Mouse (Mus musculus) MEL (cell line): ENCODE results near the gene Fyco1. TPM values are rescaled to one million over a fixed set of nuclear protein-coding genes. Genes with fewer than 3 reads are reported as not detected.

Source experiments
- DNase-seq: peaks from one replicate; pipeline ENCODE4 v3.0.0; 2011; ENCODE audit warnings: low read depth, low spot score
- H3K27ac ChIP-seq: 2 replicates; pipeline ENCODE4 v1.5.1; 2012; ENCODE audit warnings: low read depth, mild to moderate bottlenecking, control low read depth, low read length, moderate library complexity; ENCODE audit not compliant: control insufficient read depth
- H3K27me3 ChIP-seq, 2 experiments: fragments of 150-350 bp in 1 of 2; sonication (generic) in 1 of 2; 2 replicates each; pipeline ENCODE4 v1.6.1; 2012; ENCODE audit warnings: low read length in 2 of 2, mild to moderate bottlenecking in 2 of 2, improper control_type of control experiment in 1 of 2, moderate library complexity in 1 of 2; ENCODE audit not compliant: insufficient read depth in 2 of 2, control insufficient read depth in 1 of 2
- H3K36me3 ChIP-seq, 2 experiments: 2 replicates each; pipeline ENCODE4 v1.6.1; 2012 to 2014; ENCODE audit warnings: low read length in 2 of 2, improper control_type of control experiment in 1 of 2, inconsistent platforms in 1 of 2, mild to moderate bottlenecking in 1 of 2; ENCODE audit not compliant: insufficient read depth in 2 of 2, control insufficient read depth in 1 of 2
- H3K4me1 ChIP-seq, 2 experiments: fragments of 150-350 bp in 1 of 2; sonication (generic) in 1 of 2; 2 replicates each; pipeline ENCODE4 v1.6.1; 2012; ENCODE audit warnings: low read length in 2 of 2, improper control_type of control experiment in 1 of 2, mild to moderate bottlenecking in 1 of 2; ENCODE audit not compliant: insufficient read depth in 2 of 2, control insufficient read depth in 1 of 2
- H3K4me3 ChIP-seq, 2 experiments: fragments of 150-350 bp in 1 of 2; sonication (generic) in 1 of 2; 2 replicates each; pipeline ENCODE4 v1.5.1; 2012; ENCODE audit warnings: low read depth in 2 of 2, low read length in 2 of 2, mild to moderate bottlenecking in 2 of 2, moderate library complexity in 2 of 2, control low read depth in 1 of 2, improper control_type of control experiment in 1 of 2; ENCODE audit not compliant: control insufficient read depth in 1 of 2, insufficient read depth in 1 of 2
- H3K79me2 ChIP-seq: 2 replicates; pipeline ENCODE4 v1.6.1; 2012; ENCODE audit warnings: mild to moderate bottlenecking, low read length, moderate library complexity; ENCODE audit not compliant: control insufficient read depth, poor library complexity, insufficient read depth
- H3K9ac ChIP-seq: 2 replicates; pipeline ENCODE4 v1.6.1; 2012; ENCODE audit warnings: low read depth, mild to moderate bottlenecking, control low read depth, low read length, moderate library complexity; ENCODE audit not compliant: control insufficient read depth, poor library complexity, severe bottlenecking
- H3K9me3 ChIP-seq: fragments of 150-350 bp; sonication (generic); replicated peaks from 2 replicates; pipeline ENCODE4 v1.6.1; 2012; ENCODE audit warnings: mild to moderate bottlenecking, low read length, improper control_type of control experiment, moderate library complexity; ENCODE audit not compliant: insufficient read depth
- BHLHE40 ChIP-seq: IDR thresholded peaks from 2 replicates; pipeline ENCODE4 v1.6.1; 2012; ENCODE audit warnings: low read depth, mild to moderate bottlenecking, inconsistent platforms, low read length, improper control_type of control experiment, borderline replicate concordance
- CHD1 ChIP-seq: IDR thresholded peaks from 2 replicates; pipeline ENCODE4 v1.6.1; 2012; ENCODE audit warnings: low read depth, mild to moderate bottlenecking, inconsistent platforms, low read length, improper control_type of control experiment
- CHD2 ChIP-seq: IDR thresholded peaks from 2 replicates; pipeline ENCODE4 v1.6.1; 2011; ENCODE audit warnings: low read length, improper control_type of control experiment
- CTCF ChIP-seq, 3 experiments: IDR thresholded peaks in 2 of 3; conservative IDR thresholded peaks in 1 of 3; 2 replicates each; pipeline ENCODE4 v1.5.1; 2011 to 2012; ENCODE audit warnings: low read length in 3 of 3, low read depth in 2 of 3, mild to moderate bottlenecking in 2 of 3, improper control_type of control experiment in 1 of 3, inconsistent platforms in 1 of 3, mixed read lengths in 1 of 3, moderate library complexity in 1 of 3; ENCODE audit not compliant: control insufficient read depth in 1 of 3, insufficient read depth in 1 of 3, poor library complexity in 1 of 3, severe bottlenecking in 1 of 3
- E2F4 ChIP-seq: IDR thresholded peaks from 2 replicates; pipeline ENCODE4 v1.6.1; 2011; ENCODE audit warnings: low read depth, low read length, improper control_type of control experiment, borderline replicate concordance
- ELF1 ChIP-seq: IDR thresholded peaks from 2 replicates; pipeline ENCODE4 v1.6.1; 2014; ENCODE audit warnings: low read depth, mild to moderate bottlenecking, inconsistent platforms, low read length, improper control_type of control experiment, moderate library complexity
- EP300 ChIP-seq, 2 experiments: IDR thresholded peaks; 2 replicates each; pipeline ENCODE4 v1.6.1; 2011; ENCODE audit warnings: improper control_type of control experiment in 2 of 2, low read length in 2 of 2, low read depth in 1 of 2, mild to moderate bottlenecking in 1 of 2
- ETS1 ChIP-seq: IDR thresholded peaks from 2 replicates; pipeline ENCODE4 v1.6.1; 2012; ENCODE audit warnings: low read depth, mild to moderate bottlenecking, inconsistent platforms, low read length, improper control_type of control experiment, moderate library complexity
- GABPA ChIP-seq: IDR thresholded peaks from 2 replicates; pipeline ENCODE4 v1.6.1; 2012; ENCODE audit warnings: low read depth, mild to moderate bottlenecking, inconsistent platforms, low read length, improper control_type of control experiment, moderate library complexity
- GATA1 ChIP-seq: IDR thresholded peaks from 2 replicates; pipeline ENCODE4 v1.6.1; 2011; ENCODE audit warnings: low read depth, low read length, improper control_type of control experiment
- HCFC1 ChIP-seq: IDR thresholded peaks from 2 replicates; pipeline ENCODE4 v1.6.1; 2012; ENCODE audit warnings: low read depth, mild to moderate bottlenecking, inconsistent platforms, low read length, improper control_type of control experiment, moderate library complexity
- JUND ChIP-seq: IDR thresholded peaks from 2 replicates; pipeline ENCODE4 v1.6.1; 2011; ENCODE audit warnings: low read depth, mild to moderate bottlenecking, improper control_type of control experiment, low read length
- KAT2A ChIP-seq: conservative IDR thresholded peaks from 2 replicates; pipeline ENCODE4 v1.6.1; 2012; ENCODE audit warnings: low read depth, low read length, improper control_type of control experiment, inconsistent platforms
- MAFK ChIP-seq: IDR thresholded peaks from 2 replicates; pipeline ENCODE4 v1.6.1; 2011; ENCODE audit warnings: low read depth, mild to moderate bottlenecking, low read length, improper control_type of control experiment, borderline replicate concordance
- MAX ChIP-seq: IDR thresholded peaks from 2 replicates; pipeline ENCODE4 v1.6.1; 2011; ENCODE audit warnings: low read length, improper control_type of control experiment
- MAZ ChIP-seq: IDR thresholded peaks from 2 replicates; pipeline ENCODE4 v1.6.1; 2012; ENCODE audit warnings: low read depth, mild to moderate bottlenecking, inconsistent platforms, low read length, improper control_type of control experiment
- MXI1 ChIP-seq: IDR thresholded peaks from 2 replicates; pipeline ENCODE4 v1.6.1; 2011; ENCODE audit warnings: mild to moderate bottlenecking, low read depth, low read length, improper control_type of control experiment
- MYB ChIP-seq: IDR thresholded peaks from 2 replicates; pipeline ENCODE4 v1.6.1; 2011; ENCODE audit warnings: mild to moderate bottlenecking, low read depth, low read length, improper control_type of control experiment
- MYC ChIP-seq: IDR thresholded peaks from 2 replicates; pipeline ENCODE4 v1.6.1; 2011; ENCODE audit warnings: low read depth, mild to moderate bottlenecking, low read length, improper control_type of control experiment, moderate library complexity
- NELFE ChIP-seq: IDR thresholded peaks from 2 replicates; pipeline ENCODE4 v1.6.1; 2011; ENCODE audit warnings: low read depth, low read length, improper control_type of control experiment
- NRF1 ChIP-seq: IDR thresholded peaks from 2 replicates; pipeline ENCODE4 v1.6.1; 2014; ENCODE audit warnings: low read depth, mild to moderate bottlenecking, inconsistent platforms, low read length, improper control_type of control experiment, moderate library complexity; ENCODE audit not compliant: poor library complexity, insufficient read depth, severe bottlenecking
- POLR2A ChIP-seq, 2 experiments: IDR thresholded peaks; 2 replicates each; pipeline ENCODE4 v1.6.1; 2011 to 2012; ENCODE audit warnings: low read length in 2 of 2, mild to moderate bottlenecking in 2 of 2, control low read depth in 1 of 2, improper control_type of control experiment in 1 of 2, low read depth in 1 of 2, moderate library complexity in 1 of 2; ENCODE audit not compliant: control insufficient read depth in 1 of 2, insufficient read depth in 1 of 2, poor library complexity in 1 of 2
- POLR2AphosphoS2 ChIP-seq: IDR thresholded peaks from 2 replicates; pipeline ENCODE4 v1.6.1; 2011; ENCODE audit warnings: low read length, improper control_type of control experiment
- POLR2AphosphoS5 ChIP-seq: IDR thresholded peaks from 2 replicates; pipeline ENCODE4 v1.6.1; 2012; ENCODE audit warnings: low read depth, borderline replicate concordance, mild to moderate bottlenecking, inconsistent platforms, low read length, moderate library complexity, mixed read lengths
- RAD21 ChIP-seq: IDR thresholded peaks from 2 replicates; pipeline ENCODE4 v1.6.1; 2011; ENCODE audit warnings: mild to moderate bottlenecking, low read depth, low read length, improper control_type of control experiment
- RCOR1 ChIP-seq: IDR thresholded peaks from 2 replicates; pipeline ENCODE4 v1.6.1; 2012; ENCODE audit warnings: low read depth, mild to moderate bottlenecking, inconsistent platforms, low read length, improper control_type of control experiment
- SIN3A ChIP-seq: IDR thresholded peaks from 2 replicates; pipeline ENCODE4 v1.6.1; 2012; ENCODE audit warnings: low read length, improper control_type of control experiment, inconsistent platforms
- SMC3 ChIP-seq: IDR thresholded peaks from 2 replicates; pipeline ENCODE4 v1.6.1; 2011; ENCODE audit warnings: low read depth, low read length, improper control_type of control experiment
- TAL1 ChIP-seq: IDR thresholded peaks from 2 replicates; pipeline ENCODE4 v1.6.1; 2012; ENCODE audit warnings: mild to moderate bottlenecking, inconsistent platforms, low read length, moderate library complexity, mixed read lengths
- TBP ChIP-seq: IDR thresholded peaks from 2 replicates; pipeline ENCODE4 v1.8.0; 2011; ENCODE audit warnings: low read depth, low read length, improper control_type of control experiment
- UBTF ChIP-seq: IDR thresholded peaks from 2 replicates; pipeline ENCODE4 v1.6.1; 2012; ENCODE audit warnings: low read depth, mild to moderate bottlenecking, inconsistent platforms, low read length, improper control_type of control experiment, moderate library complexity, borderline replicate concordance; ENCODE audit not compliant: insufficient read depth
- USF1 ChIP-seq: IDR thresholded peaks from 2 replicates; pipeline ENCODE4 v1.6.1; 2014; ENCODE audit warnings: low read depth, mild to moderate bottlenecking, inconsistent platforms, low read length, improper control_type of control experiment, moderate library complexity
- ZC3H11A ChIP-seq: IDR thresholded peaks from 2 replicates; pipeline ENCODE4 v1.6.1; 2012; ENCODE audit warnings: low read depth, mild to moderate bottlenecking, inconsistent platforms, low read length, improper control_type of control experiment
- ZKSCAN1 ChIP-seq: IDR thresholded peaks from 2 replicates; pipeline ENCODE4 v1.6.1; 2012; ENCODE audit warnings: low read depth, mild to moderate bottlenecking, inconsistent platforms, low read length, improper control_type of control experiment, moderate library complexity
- ZMIZ1 ChIP-seq: IDR thresholded peaks from 2 replicates; pipeline ENCODE4 v1.6.1; 2012; ENCODE audit warnings: low read depth, mild to moderate bottlenecking, inconsistent platforms, low read length, improper control_type of control experiment, moderate library complexity
- ZNF384 ChIP-seq: IDR thresholded peaks from 2 replicates; pipeline ENCODE4 v1.6.1; 2012; ENCODE audit warnings: low read depth, mild to moderate bottlenecking, inconsistent platforms, low read length, improper control_type of control experiment
- polyA plus RNA-seq, 2 experiments: library from polyadenylated mRNA; stranded (reverse) in 1 of 2; unstranded in 1 of 2; fragments of >175 nt in 1 of 2; fragments of >200 nt in 1 of 2; gene quantifications; 2 replicates each; pipeline versions ENCODE4 v1.2.1 to v1.2.4; 2012; ENCODE audit warnings: low replicate concordance in 2 of 2, low read depth in 1 of 2; ENCODE audit not compliant: insufficient read length in 2 of 2, insufficient read depth in 1 of 2, missing spikeins in 1 of 2
- total RNA-seq: library from RNA; depleted of rRNA; stranded (reverse); fragments of 300-350 nt; gene quantifications from 2 replicates; pipeline ENCODE4 v1.2.3, GENCODE M21; 2012; rRNA removed

The Fyco1 gene
- total RNA-seq: 1.2 and 1.6 TPM in 2 replicates
- 1 to 10 TPM in 1 of 2 experiments, not detected in 1; 2.7 TPM for polyA plus RNA-seq

- H3K4me3 ChIP-seq: peak within 1 kb of the TSS; percentile 68 to 93
- peaks cover 2% of the 10 kb centered on the region; the same call in 1 of the 2 replicates for H3K79me2 ChIP-seq
- no peaks in the 10 kb centered on the region for H3K27me3 ChIP-seq
- H3K27ac ChIP-seq: peak within 1 kb of the TSS; percentile 79
- DNase-seq: peak; percentile 99
- H3K9me3 ChIP-seq: no peaks in the 10 kb centered on the region
- peak within 1 kb of the TSS; percentile 95 for H3K9ac ChIP-seq
- H3K36me3 ChIP-seq: peaks cover 0 to 12% of the 10 kb centered on the region in 2 experiments; a peak in 2 of 4 replicates
- peaks cover 0 to 17% of the 10 kb centered on the region in 2 experiments; a peak in 3 of 4 replicates for H3K4me1 ChIP-seq
- peak; percentile 51 for TF ChIP-seq NRF1
- TF ChIP-seq HCFC1: peak; percentile 99
- no peak for TF ChIP-seq TAL1
- TF ChIP-seq NELFE: peak; percentile 88
- TF ChIP-seq RCOR1: no peak
- TF ChIP-seq ZKSCAN1: no peak
- peak; percentile 90 for TF ChIP-seq ZMIZ1
- TF ChIP-seq CHD2: peak; percentile 85
- TF ChIP-seq CTCF (IDR thresholded peaks at IDR 0.05 in 2 of 3, conservative IDR thresholded peaks at IDR 0.05 in 1 of 3; ENCODE audit: control insufficient read depth in 1 of 3, insufficient read depth in 1 of 3, low read depth in 2 of 3, low read length in 3 of 3, poor library complexity in 1 of 3, severe bottlenecking in 1 of 3): no peak
- TF ChIP-seq JUND: no peak
- TF ChIP-seq CHD1: no peak
- peak; percentile 83 for TF ChIP-seq MYC
- no peak for TF ChIP-seq POLR2AphosphoS5
- TF ChIP-seq TBP: peak; percentile 90
- peak; percentile 100 for TF ChIP-seq KAT2A
- TF ChIP-seq POLR2AphosphoS2: peak; percentile 94
- no peak for TF ChIP-seq BHLHE40
- no peak for TF ChIP-seq EP300 (IDR thresholded peaks at IDR 0.05; ENCODE audit: low read depth in 1 of 2, low read length in 2 of 2)
- no peak for TF ChIP-seq E2F4
- TF ChIP-seq MYB: no peak
- TF ChIP-seq SMC3: no peak
- peak; percentile 54; the same call in 1 of the 2 replicates for TF ChIP-seq GABPA
- TF ChIP-seq MXI1: peak; percentile 90
- no peak for TF ChIP-seq UBTF
- no peak for TF ChIP-seq GATA1
- no peak for TF ChIP-seq RAD21
- peak; percentile 68; the same call in 1 of the 2 replicates for TF ChIP-seq MAX
- TF ChIP-seq ELF1: peak; percentile 99
- TF ChIP-seq ZNF384: no peak; the same call in 1 of the 2 replicates
- peak in 1 of 2 experiments; percentile 84; a peak in 2 of 4 replicates for TF ChIP-seq POLR2A (IDR thresholded peaks at IDR 0.05; ENCODE audit: control insufficient read depth in 1 of 2, insufficient read depth in 1 of 2, low read depth in 1 of 2, low read length in 2 of 2, poor library complexity in 1 of 2)
- no peak for TF ChIP-seq USF1
- peak; percentile 49; the same call in 1 of the 2 replicates for TF ChIP-seq ETS1
- peak; percentile 97 for TF ChIP-seq SIN3A
- TF ChIP-seq MAZ: no peak
- TF ChIP-seq MAFK: no peak
- no peak for TF ChIP-seq ZC3H11A
These were observed at the start of gene Fyco1 for GRCm38 (mm10) chr9:123851713-123852448. Gene Fyco1, minus strand, starts transcription at chr9:123851899.
